Mouse (Mus musculus): ENCODE measurements around the gene Plod1.

DNA sequence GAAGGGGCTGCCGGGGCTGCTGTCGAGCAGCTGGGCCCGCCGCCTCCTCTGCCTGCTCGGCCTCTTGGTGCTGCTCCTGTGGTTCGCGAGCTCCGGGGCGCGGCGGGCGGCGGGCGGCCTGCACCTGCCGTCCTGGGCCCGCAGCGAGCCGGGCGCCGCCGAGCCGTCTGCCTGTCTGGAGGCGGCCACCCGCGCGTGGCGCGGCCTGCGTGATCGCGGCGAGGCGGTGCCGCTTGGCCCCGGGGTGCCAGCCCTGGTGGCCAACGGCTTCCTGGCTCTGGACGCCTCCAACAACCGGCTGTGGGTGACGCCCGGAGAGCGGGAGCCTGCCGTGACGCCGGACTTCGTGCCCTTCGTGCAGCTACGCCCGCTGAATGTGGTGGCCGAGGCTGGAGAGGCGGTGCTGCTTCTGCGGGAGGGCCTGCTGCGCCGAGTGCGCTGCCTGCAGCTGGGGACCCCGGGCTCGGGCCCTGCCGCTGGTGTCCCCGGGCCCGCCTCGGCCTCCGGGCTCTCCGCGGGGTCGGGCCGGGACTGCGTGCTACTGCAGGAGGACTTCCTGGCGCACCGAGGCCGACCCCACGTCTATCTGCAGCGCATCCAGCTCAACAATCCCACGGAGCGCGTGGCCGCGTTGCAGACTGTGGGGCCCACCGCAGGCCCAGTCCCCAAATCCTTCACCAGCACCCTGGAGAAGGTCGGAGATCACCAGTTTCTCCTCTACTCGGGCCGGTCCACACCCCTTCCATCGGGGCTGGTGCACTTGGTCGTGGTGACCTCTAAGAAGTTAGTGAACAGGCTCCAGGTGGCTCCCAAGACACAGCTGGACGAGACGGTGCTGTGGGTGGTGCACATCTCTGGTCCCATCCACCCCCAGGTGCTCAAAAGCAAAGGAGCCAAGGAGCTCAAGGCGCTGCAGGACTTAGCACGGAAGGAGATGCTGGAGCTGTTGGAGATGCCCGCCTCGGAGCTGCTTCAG lies 4.8 kb upstream of the Plod1 start:
- no peak for TF ChIP-seq POLR2A (IDR thresholded peaks at IDR 0.05; ENCODE audit: control insufficient read depth, low read depth, low read length)
- TF ChIP-seq CTCF (IDR thresholded peaks at IDR 0.05; ENCODE audit: control insufficient read depth, insufficient read depth, insufficient replicate concordance, low read depth, low read length), result no peak

Measured in testis, adult 2 months (tissue).